ENCODE assay signal across 9 mouse cellular contexts in genomic region chr5:33674439-33674838, GRCm38 (mm10). TPM values are rescaled to one million over a fixed set of nuclear protein-coding genes. Genes with fewer than 3 reads are reported as not detected.
A peak's percentile ranks its signal among the peaks of the same experiment; 100 is the strongest.
DNase-seq lines count a peak whose midpoint lies in the region; ATAC-seq and TF ChIP-seq lines count a peak whose summit lies in the region.
"Had no signal": no experiment of that assay in that cellular context is flagged by ENCODE, and none has a peak within 500 bp of the region (broad histone marks: within the 10 kb centered on the region; RNA-seq: fewer than 3 reads in every experiment).

No protein-coding gene starts in this region.

- peaks cover 28% of the 10 kb centered on the region for H3K36me3 ChIP-seq in kidney, postnatal 0 days (ENCODE audit: insufficient read depth, low read length)
- H3K36me3 ChIP-seq in embryonic facial prominence, embryonic 12.5 days: peaks cover 38% of the 10 kb centered on the region
- 0 out of 2 replicates have a peak, but pooled peaks cover 1% of the 10 kb centered on the region for H3K36me3 ChIP-seq in hindbrain, postnatal 0 days (ENCODE audit: insufficient read depth, low read length)
- H3K36me3 ChIP-seq in midbrain, embryonic 11.5 days (ENCODE audit: control insufficient read depth, insufficient read depth, low read length): peaks cover 16% of the 10 kb centered on the region
- H3K36me3 ChIP-seq in kidney, embryonic 15.5 days: peaks cover 42% of the 10 kb centered on the region

- no peaks in the 10 kb centered on the region for H3K9me3 ChIP-seq in kidney, postnatal 0 days (replicated peaks; ENCODE audit: low read length)
- no peaks in the 10 kb centered on the region for H3K9me3 ChIP-seq in embryonic facial prominence, embryonic 12.5 days
- H3K9me3 ChIP-seq in hindbrain, postnatal 0 days (ENCODE audit: low read length): no peaks in the 10 kb centered on the region
- H3K9me3 ChIP-seq in midbrain, embryonic 11.5 days (ENCODE audit: control insufficient read depth, low read length): no peaks in the 10 kb centered on the region
- H3K9me3 ChIP-seq in kidney, embryonic 15.5 days (replicated peaks): no peaks in the 10 kb centered on the region

- no peaks in the 10 kb centered on the region for H3K4me1 ChIP-seq in kidney, postnatal 0 days (replicated peaks; ENCODE audit: insufficient read depth, low read length)
- no peaks in the 10 kb centered on the region for H3K4me1 ChIP-seq in embryonic facial prominence, embryonic 12.5 days
- no peaks in the 10 kb centered on the region for H3K4me1 ChIP-seq in hindbrain, postnatal 0 days (ENCODE audit: insufficient read depth, low read length)
- no peaks in the 10 kb centered on the region for H3K4me1 ChIP-seq in midbrain, embryonic 11.5 days (ENCODE audit: control insufficient read depth, insufficient read depth, low read length)
- H3K4me1 ChIP-seq in kidney, embryonic 15.5 days: 0 out of 2 replicates have a peak, but pooled peaks cover 4% of the 10 kb centered on the region

- no peak overlapping the region for H3K4me3 ChIP-seq in kidney, postnatal 0 days (replicated peaks; ENCODE audit: low read depth, low read length)
- no peak overlapping the region for H3K4me3 ChIP-seq in embryonic facial prominence, embryonic 12.5 days
- H3K4me3 ChIP-seq in hindbrain, postnatal 0 days (ENCODE audit: low read length): no peak overlapping the region
- no peak overlapping the region for H3K4me3 ChIP-seq in midbrain, embryonic 11.5 days (ENCODE audit: low read depth, low read length)
- no peak overlapping the region for H3K4me3 ChIP-seq in kidney, embryonic 15.5 days (replicated peaks)

- ATAC-seq in kidney, postnatal 0 days (replicated peaks; ENCODE audit: low FRiP score, low read depth): no peak
- ATAC-seq in embryonic facial prominence, embryonic 12.5 days (ENCODE audit: insufficient number of reproducible peaks, insufficient read depth, low FRiP score, low TSS enrichment): no peak
- ATAC-seq in hindbrain, postnatal 0 days: peak; percentile 97
- ATAC-seq in midbrain, embryonic 11.5 days (ENCODE audit: low FRiP score): no peak
- ATAC-seq in kidney, embryonic 15.5 days (replicated peaks; ENCODE audit: low FRiP score): no peak
- ATAC-seq: Patski had no signal

- no peaks in the 10 kb centered on the region for H3K27me3 ChIP-seq in kidney, postnatal 0 days (ENCODE audit: insufficient read depth, low read length)
- H3K27me3 ChIP-seq in embryonic facial prominence, embryonic 12.5 days: no peaks in the 10 kb centered on the region
- no peaks in the 10 kb centered on the region for H3K27me3 ChIP-seq in hindbrain, postnatal 0 days (ENCODE audit: insufficient read depth, low read length)
- no peaks in the 10 kb centered on the region for H3K27me3 ChIP-seq in midbrain, embryonic 11.5 days (ENCODE audit: control insufficient read depth, insufficient read depth, low read length)
- H3K27me3 ChIP-seq in kidney, embryonic 15.5 days: no peaks in the 10 kb centered on the region
- H3K27me3 ChIP-seq: Patski had no signal

- WGBS in kidney, postnatal 0 days: 74% methylated on average over 3 of the region's 3 CpGs
- WGBS in embryonic facial prominence, embryonic 12.5 days: 52% methylated on average over 3 of the region's 3 CpGs
- WGBS in hindbrain, postnatal 0 days: 32% methylated on average over 3 of the region's 3 CpGs
- WGBS in midbrain, embryonic 11.5 days: 88% methylated on average over 3 of the region's 3 CpGs
- WGBS in kidney, embryonic 15.5 days: 80% methylated on average over 3 of the region's 3 CpGs

- no peak for DNase-seq in kidney, postnatal 0 days (ENCODE audit: low spot score)
- no peak for DNase-seq in kidney, postnatal 10 days
- DNase-seq in hindbrain, postnatal 0 days (ENCODE audit: low spot score): peak; percentile 81
- no peak for DNase-seq in midbrain, embryonic 11.5 days (ENCODE audit: low spot score, missing footprints)
- no peak for DNase-seq in adrenal gland, adult (ENCODE audit: inconsistent age in 2 of 2, low spot score in 1 of 2)
- DNase-seq in spleen, postnatal 4 days (ENCODE audit: low spot score in 2 of 2): no peak

- 0 out of 2 replicates have a peak overlapping the region, but pooled peaks have one; percentile 8 for H3K9ac ChIP-seq in kidney, postnatal 0 days (ENCODE audit: low read depth, low read length)
- H3K9ac ChIP-seq in embryonic facial prominence, embryonic 12.5 days: no peak overlapping the region
- H3K9ac ChIP-seq in hindbrain, postnatal 0 days (replicated peaks; ENCODE audit: low read length): no peak overlapping the region
- H3K9ac ChIP-seq in midbrain, embryonic 11.5 days (ENCODE audit: low read length): no peak overlapping the region
- H3K9ac ChIP-seq in kidney, embryonic 15.5 days: no peak overlapping the region

- no peak for TF ChIP-seq CTCF in kidney, postnatal 0 days (IDR thresholded peaks at IDR 0.05; ENCODE audit: low read depth)
- no peak for TF ChIP-seq CTCF in hindbrain, postnatal 0 days (IDR thresholded peaks at IDR 0.05; ENCODE audit: low read depth)

- H3K27ac ChIP-seq in kidney, postnatal 0 days: no peak overlapping the region
- H3K27ac ChIP-seq in embryonic facial prominence, embryonic 12.5 days: peak overlapping the region; percentile 9; the same call in 1 of the 2 replicates
- no peak overlapping the region for H3K27ac ChIP-seq in hindbrain, postnatal 0 days
- peak overlapping the region; percentile 12; the same call in 1 of the 2 replicates for H3K27ac ChIP-seq in midbrain, embryonic 11.5 days (ENCODE audit: low read depth, low read length)
- H3K27ac ChIP-seq in kidney, embryonic 15.5 days: no peak overlapping the region

- H3K4me2 ChIP-seq in kidney, postnatal 0 days (ENCODE audit: low read length): no peak overlapping the region
- H3K4me2 ChIP-seq in embryonic facial prominence, embryonic 12.5 days (replicated peaks): no peak overlapping the region
- H3K4me2 ChIP-seq in hindbrain, postnatal 0 days (ENCODE audit: low read depth, low read length): no peak overlapping the region
- H3K4me2 ChIP-seq in midbrain, embryonic 11.5 days: no peak overlapping the region
- no peak overlapping the region for H3K4me2 ChIP-seq in kidney, embryonic 15.5 days

RNA-seq across cellular contexts. Expression of gene Tmem129, which starts 16.2 kb away (rescaled TPM):
- 26.4 and 29.5 TPM in 2 replicates for polyA plus RNA-seq in kidney, postnatal 0 days (2015; fragmentation: Nextera tagmentation; extraction: Ambion mirVana)
- polyA plus RNA-seq in embryonic facial prominence, embryonic 12.5 days (2016; fragmentation: Nextera tagmentation; extraction: Ambion mirVana): 40.7 and 43.3 TPM in 2 replicates
- 36.9 and 39.3 TPM in 2 replicates for total RNA-seq in hindbrain, postnatal 0 days (2014; rRNA removed)
- polyA plus RNA-seq in hindbrain, postnatal 0 days (2015; fragmentation: Nextera tagmentation; extraction: Ambion mirVana): 22.0 and 23.6 TPM in 2 replicates
- polyA plus RNA-seq in midbrain, embryonic 11.5 days (2014; fragmentation: Nextera tagmentation; extraction: Ambion mirVana): 36.0 and 37.4 TPM in 2 replicates
- polyA plus RNA-seq in kidney, embryonic 15.5 days (2015; fragmentation: Nextera tagmentation; extraction: Ambion mirVana): 37.4 and 37.5 TPM in 2 replicates

RNA-seq across cellular contexts. Expression of gene Tacc3, which starts 16.5 kb away (rescaled TPM):
- 74.3 and 84.9 TPM in 2 replicates for polyA plus RNA-seq in kidney, postnatal 0 days (2015; fragmentation: Nextera tagmentation; extraction: Ambion mirVana)
- 227 and 249 TPM in 2 replicates for polyA plus RNA-seq in embryonic facial prominence, embryonic 12.5 days (2016; fragmentation: Nextera tagmentation; extraction: Ambion mirVana)
- 19.2 and 30.0 TPM in 2 replicates for total RNA-seq in hindbrain, postnatal 0 days (2014; rRNA removed)
- 39.0 and 49.1 TPM in 2 replicates for polyA plus RNA-seq in hindbrain, postnatal 0 days (2015; fragmentation: Nextera tagmentation; extraction: Ambion mirVana)
- 277 and 307 TPM in 2 replicates for polyA plus RNA-seq in midbrain, embryonic 11.5 days (2014; fragmentation: Nextera tagmentation; extraction: Ambion mirVana)
- polyA plus RNA-seq in kidney, embryonic 15.5 days (2015; fragmentation: Nextera tagmentation; extraction: Ambion mirVana): 192 and 195 TPM in 2 replicates

RNA-seq across cellular contexts. Expression of gene Slbp, which starts 22.1 kb away (rescaled TPM):
- 146 and 172 TPM in 2 replicates for polyA plus RNA-seq in kidney, postnatal 0 days (2015; fragmentation: Nextera tagmentation; extraction: Ambion mirVana)
- polyA plus RNA-seq in embryonic facial prominence, embryonic 12.5 days (2016; fragmentation: Nextera tagmentation; extraction: Ambion mirVana): 265 and 270 TPM in 2 replicates
- 66.0 and 67.4 TPM in 2 replicates for total RNA-seq in hindbrain, postnatal 0 days (2014; rRNA removed)
- 128 and 132 TPM in 2 replicates for polyA plus RNA-seq in hindbrain, postnatal 0 days (2015; fragmentation: Nextera tagmentation; extraction: Ambion mirVana)
- polyA plus RNA-seq in midbrain, embryonic 11.5 days (2014; fragmentation: Nextera tagmentation; extraction: Ambion mirVana): 304 and 334 TPM in 2 replicates
- 238 and 247 TPM in 2 replicates for polyA plus RNA-seq in kidney, embryonic 15.5 days (2015; fragmentation: Nextera tagmentation; extraction: Ambion mirVana)

RNA-seq across cellular contexts. Expression of gene Gm9903, which starts 44.7 kb away (rescaled TPM):
- polyA plus RNA-seq in kidney, postnatal 0 days (2015; fragmentation: Nextera tagmentation; extraction: Ambion mirVana): 0.64 and 0.68 TPM in 2 replicates
- 0.38 and 0.83 TPM in 2 replicates for polyA plus RNA-seq in embryonic facial prominence, embryonic 12.5 days (2016; fragmentation: Nextera tagmentation; extraction: Ambion mirVana)
- total RNA-seq in hindbrain, postnatal 0 days (2014; rRNA removed): 0.89 and 2.1 TPM in 2 replicates
- polyA plus RNA-seq in hindbrain, postnatal 0 days (2015; fragmentation: Nextera tagmentation; extraction: Ambion mirVana): 0.21 and 0.66 TPM in 2 replicates
- polyA plus RNA-seq in midbrain, embryonic 11.5 days (2014; fragmentation: Nextera tagmentation; extraction: Ambion mirVana): 0.44 and 0.62 TPM in 2 replicates
- 0.36 and 0.79 TPM in 2 replicates for polyA plus RNA-seq in kidney, embryonic 15.5 days (2015; fragmentation: Nextera tagmentation; extraction: Ambion mirVana)

RNA-seq across cellular contexts. Expression of gene Fam53a, which starts 45.0 kb away (rescaled TPM):
- 55.7 and 58.1 TPM in 2 replicates for polyA plus RNA-seq in kidney, postnatal 0 days (2015; fragmentation: Nextera tagmentation; extraction: Ambion mirVana)
- 72.9 and 74.6 TPM in 2 replicates for polyA plus RNA-seq in embryonic facial prominence, embryonic 12.5 days (2016; fragmentation: Nextera tagmentation; extraction: Ambion mirVana)
- 22.9 and 48.1 TPM in 2 replicates for total RNA-seq in hindbrain, postnatal 0 days (2014; rRNA removed)
- 26.4 and 27.6 TPM in 2 replicates for polyA plus RNA-seq in hindbrain, postnatal 0 days (2015; fragmentation: Nextera tagmentation; extraction: Ambion mirVana)
- 57.5 and 64.4 TPM in 2 replicates for polyA plus RNA-seq in midbrain, embryonic 11.5 days (2014; fragmentation: Nextera tagmentation; extraction: Ambion mirVana)
- polyA plus RNA-seq in kidney, embryonic 15.5 days (2015; fragmentation: Nextera tagmentation; extraction: Ambion mirVana): 54.5 and 60.4 TPM in 2 replicates

Comparison
In these comparisons a context has a peak if more than half of its experiments do, and no peak if none do; other contexts are left out.
1. H3K27ac ChIP-seq: peak in embryonic facial prominence, embryonic 12.5 days (single experiment) and midbrain, embryonic 11.5 days (single experiment); none in kidney, postnatal 0 days (single experiment), hindbrain, postnatal 0 days (single experiment) and kidney, embryonic 15.5 days (single experiment).